Mouse (Mus musculus): ENCODE measurements around the gene Serpinh1. TPM values are rescaled to one million over a fixed set of nuclear protein-coding genes. Genes with fewer than 3 reads are reported as not detected.

Gene Serpinh1
- 1,129 and 1,149 TPM in 2 replicates for polyA plus RNA-seq (2015; fragmentation: Nextera tagmentation; extraction: Ambion mirVana)

GRCm38 (mm10) chr7:99352526-99353400 is at the start of gene Serpinh1:
TSS of gene Serpinh1 (minus strand) at chr7:99353239.
- Histone ChIP-seq H3K36me3 (ENCODE audit: control insufficient read depth, insufficient read depth) (peaks cover 19% of the 10 kb centered on the region), H3K9ac (ENCODE audit: low read length) (peak within 1 kb of the TSS; percentile 97), H3K4me1 (ENCODE audit: control insufficient read depth, insufficient read depth, low read length) (peaks cover 66% of the 10 kb centered on the region), H3K9me3 (replicated peaks; ENCODE audit: control insufficient read depth, low read length) (no peaks in the 10 kb centered on the region), H3K27ac (ENCODE audit: low read length) (peak within 1 kb of the TSS; percentile 93), H3K27me3 (ENCODE audit: control insufficient read depth, insufficient read depth, low read length) (no peaks in the 10 kb centered on the region), H3K4me3 (ENCODE audit: low read length) (peak within 1 kb of the TSS; percentile 79), H3K4me2 (ENCODE audit: low read depth, low read length) (peak within 1 kb of the TSS; percentile 75)
- WGBS, result 2% methylated on average over 35 of the region's 35 CpGs
- ATAC-seq (replicated peaks; ENCODE audit: extremely low read depth, insufficient read depth, low FRiP score), result peak; percentile 80

DNA sequence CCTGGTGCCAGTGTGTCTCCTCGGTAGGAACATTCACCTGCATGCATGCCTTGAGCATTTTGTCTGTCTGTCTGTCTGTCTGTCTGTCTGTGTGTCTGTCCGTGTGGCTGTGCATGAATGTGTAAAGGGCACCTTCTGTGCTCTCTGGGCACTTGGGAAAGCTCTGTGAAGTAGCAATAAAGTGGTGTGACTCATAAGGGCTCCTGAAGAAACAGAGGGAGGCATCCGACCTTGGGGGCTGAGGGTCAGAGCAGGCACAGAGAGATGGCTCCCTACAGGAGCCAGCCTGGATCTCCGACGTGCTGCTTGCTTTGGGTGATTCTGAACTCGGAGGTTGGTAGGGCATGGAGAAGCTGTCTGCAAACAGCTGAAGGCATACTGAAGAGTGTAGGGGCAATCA is 49.4 kb upstream of the Serpinh1 start:
- Histone ChIP-seq H3K27me3 (ENCODE audit: control insufficient read depth, insufficient read depth, low read length) (no peaks in the 10 kb centered on the region), H3K4me1 (ENCODE audit: control insufficient read depth, insufficient read depth, low read length) (peaks cover 10% of the 10 kb centered on the region), H3K9me3 (replicated peaks; ENCODE audit: control insufficient read depth, low read length) (no peaks in the 10 kb centered on the region), H3K36me3 (ENCODE audit: control insufficient read depth, insufficient read depth) (peaks cover 4% of the 10 kb centered on the region), H3K4me2 (ENCODE audit: low read depth, low read length) (no peak overlapping the region), H3K9ac (ENCODE audit: low read length) (no peak overlapping the region), H3K27ac (ENCODE audit: low read length) (no peak overlapping the region), H3K4me3 (ENCODE audit: low read length) (no peak overlapping the region)
- 73% methylated on average over 6 of the region's 6 CpGs for WGBS
- no peak for ATAC-seq (replicated peaks; ENCODE audit: extremely low read depth, insufficient read depth, low FRiP score)

GRCm38 (mm10) chr7:99401373-99401772 is 48.3 kb upstream of the Serpinh1 start:
- no peak overlapping the region for H3K4me2 ChIP-seq (ENCODE audit: low read depth, low read length)
- ATAC-seq (replicated peaks; ENCODE audit: extremely low read depth, insufficient read depth, low FRiP score), result 0 out of 2 replicates have a peak, but pooled peaks have one; percentile 25
- H3K27me3 ChIP-seq (ENCODE audit: control insufficient read depth, insufficient read depth, low read length), result no peaks in the 10 kb centered on the region
- peaks cover 22% of the 10 kb centered on the region for H3K4me1 ChIP-seq (ENCODE audit: control insufficient read depth, insufficient read depth, low read length)
- no peaks in the 10 kb centered on the region for H3K9me3 ChIP-seq (replicated peaks; ENCODE audit: control insufficient read depth, low read length)
- H3K9ac ChIP-seq (ENCODE audit: low read length), result no peak overlapping the region
- no peak overlapping the region for H3K4me3 ChIP-seq (ENCODE audit: low read length)
- peaks cover 4% of the 10 kb centered on the region for H3K36me3 ChIP-seq (ENCODE audit: control insufficient read depth, insufficient read depth)
- H3K27ac ChIP-seq (ENCODE audit: low read length), result 0 out of 2 replicates have a peak overlapping the region, but pooled peaks have one; percentile 28
- WGBS, result 47% methylated on average over 8 of the region's 8 CpGs

- H3K36me3 ChIP-seq (ENCODE audit: control insufficient read depth, insufficient read depth), result peaks cover 4% of the 10 kb centered on the region
- ATAC-seq (replicated peaks; ENCODE audit: extremely low read depth, insufficient read depth, low FRiP score), result peak; percentile 34; the same call in 1 of the 2 replicates
- H3K4me2 ChIP-seq (ENCODE audit: low read depth, low read length), result no peak overlapping the region
- H3K9me3 ChIP-seq (replicated peaks; ENCODE audit: control insufficient read depth, low read length), result no peaks in the 10 kb centered on the region
- no peak overlapping the region for H3K4me3 ChIP-seq (ENCODE audit: low read length)
- H3K27ac ChIP-seq (ENCODE audit: low read length), result peak overlapping the region; percentile 65
- 59% methylated on average over 11 of the region's 11 CpGs for WGBS
- no peak overlapping the region for H3K9ac ChIP-seq (ENCODE audit: low read length)
- peaks cover 30% of the 10 kb centered on the region for H3K4me1 ChIP-seq (ENCODE audit: control insufficient read depth, insufficient read depth, low read length)
- no peaks in the 10 kb centered on the region for H3K27me3 ChIP-seq (ENCODE audit: control insufficient read depth, insufficient read depth, low read length)
Measured at GRCm38 (mm10) chr7:99396994-99397659, 44.1 kb upstream of the Serpinh1 start.

DNA sequence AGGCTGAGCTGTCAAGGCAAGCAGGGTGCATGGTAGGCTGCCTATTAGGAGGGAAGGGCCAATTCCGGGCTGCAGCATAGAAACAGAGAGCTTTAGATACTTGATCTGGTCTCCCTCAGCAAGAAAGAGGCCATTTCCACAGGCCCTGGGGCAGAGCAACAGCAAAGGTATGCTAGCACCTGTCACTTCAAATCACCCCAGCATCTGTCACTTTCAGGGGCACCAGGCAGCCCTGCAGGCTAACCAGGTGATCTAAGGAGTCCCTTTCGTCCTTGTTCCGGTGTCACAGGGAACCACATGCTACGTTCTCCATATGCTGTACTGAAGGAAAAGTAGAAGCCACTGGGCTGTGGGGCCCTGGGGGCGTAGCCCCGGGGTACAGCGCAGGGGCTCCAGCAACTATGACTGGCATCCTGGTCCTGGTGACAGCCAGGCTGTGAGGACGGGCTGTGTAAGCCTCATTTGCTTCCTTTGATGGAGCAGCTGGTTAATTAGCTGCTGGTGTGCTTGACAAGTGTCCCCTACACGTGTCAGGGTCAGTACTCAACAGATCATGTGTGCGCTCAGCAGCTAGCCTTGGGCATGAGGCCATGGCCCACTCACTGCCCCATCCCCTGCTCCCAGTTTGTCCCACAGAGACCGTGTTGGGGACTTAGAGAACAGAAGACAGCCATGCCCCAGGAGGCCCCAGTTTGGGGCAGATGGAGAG is 43.0 kb upstream of the Serpinh1 start:
- H3K27me3 ChIP-seq (ENCODE audit: control insufficient read depth, insufficient read depth, low read length), result no peaks in the 10 kb centered on the region
- H3K36me3 ChIP-seq (ENCODE audit: control insufficient read depth, insufficient read depth), result peaks cover 4% of the 10 kb centered on the region
- no peak overlapping the region for H3K4me2 ChIP-seq (ENCODE audit: low read depth, low read length)
- WGBS, result 51% methylated on average over 11 of the region's 11 CpGs
- ATAC-seq (replicated peaks; ENCODE audit: extremely low read depth, insufficient read depth, low FRiP score), result peak; percentile 66
- peak overlapping the region; percentile 65 for H3K27ac ChIP-seq (ENCODE audit: low read length)
- no peaks in the 10 kb centered on the region for H3K9me3 ChIP-seq (replicated peaks; ENCODE audit: control insufficient read depth, low read length)
- no peak overlapping the region for H3K4me3 ChIP-seq (ENCODE audit: low read length)
- H3K9ac ChIP-seq (ENCODE audit: low read length), result peak overlapping the region; percentile 22; the same call in 1 of the 2 replicates
- peaks cover 24% of the 10 kb centered on the region for H3K4me1 ChIP-seq (ENCODE audit: control insufficient read depth, insufficient read depth, low read length)

DNA sequence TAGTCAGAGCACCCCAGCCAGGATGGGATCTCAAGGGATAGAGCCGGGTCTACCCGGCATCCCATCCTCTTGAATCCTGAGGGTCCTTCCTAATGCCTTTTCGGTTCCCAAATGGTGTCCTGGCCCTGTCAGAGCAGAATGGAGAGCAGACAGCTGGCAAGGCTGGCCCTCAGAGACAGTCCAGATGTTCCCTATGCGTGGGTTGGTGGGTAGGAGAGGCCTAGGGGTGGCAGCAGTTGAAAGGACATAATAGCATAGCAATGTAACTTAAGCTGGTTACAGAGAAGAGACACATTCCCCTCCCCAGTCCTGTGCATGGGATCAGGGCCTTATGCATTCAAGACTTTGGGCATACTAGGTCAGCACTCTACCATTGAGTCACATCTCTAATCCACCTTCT is 42.3 kb upstream of the Serpinh1 start:
- no peak for ATAC-seq (replicated peaks; ENCODE audit: extremely low read depth, insufficient read depth, low FRiP score)
- no peak overlapping the region for H3K4me2 ChIP-seq (ENCODE audit: low read depth, low read length)
- peaks cover 4% of the 10 kb centered on the region for H3K36me3 ChIP-seq (ENCODE audit: control insufficient read depth, insufficient read depth)
- WGBS, result 84% methylated on average over 4 of the region's 4 CpGs
- peak overlapping the region; percentile 65; the same call in 1 of the 2 replicates for H3K27ac ChIP-seq (ENCODE audit: low read length)
- H3K4me1 ChIP-seq (ENCODE audit: control insufficient read depth, insufficient read depth, low read length), result peaks cover 29% of the 10 kb centered on the region
- no peak overlapping the region for H3K4me3 ChIP-seq (ENCODE audit: low read length)
- H3K9ac ChIP-seq (ENCODE audit: low read length), result peak overlapping the region; percentile 22; the same call in 1 of the 2 replicates
- no peaks in the 10 kb centered on the region for H3K27me3 ChIP-seq (ENCODE audit: control insufficient read depth, insufficient read depth, low read length)
- H3K9me3 ChIP-seq (replicated peaks; ENCODE audit: control insufficient read depth, low read length), result no peaks in the 10 kb centered on the region

DNA sequence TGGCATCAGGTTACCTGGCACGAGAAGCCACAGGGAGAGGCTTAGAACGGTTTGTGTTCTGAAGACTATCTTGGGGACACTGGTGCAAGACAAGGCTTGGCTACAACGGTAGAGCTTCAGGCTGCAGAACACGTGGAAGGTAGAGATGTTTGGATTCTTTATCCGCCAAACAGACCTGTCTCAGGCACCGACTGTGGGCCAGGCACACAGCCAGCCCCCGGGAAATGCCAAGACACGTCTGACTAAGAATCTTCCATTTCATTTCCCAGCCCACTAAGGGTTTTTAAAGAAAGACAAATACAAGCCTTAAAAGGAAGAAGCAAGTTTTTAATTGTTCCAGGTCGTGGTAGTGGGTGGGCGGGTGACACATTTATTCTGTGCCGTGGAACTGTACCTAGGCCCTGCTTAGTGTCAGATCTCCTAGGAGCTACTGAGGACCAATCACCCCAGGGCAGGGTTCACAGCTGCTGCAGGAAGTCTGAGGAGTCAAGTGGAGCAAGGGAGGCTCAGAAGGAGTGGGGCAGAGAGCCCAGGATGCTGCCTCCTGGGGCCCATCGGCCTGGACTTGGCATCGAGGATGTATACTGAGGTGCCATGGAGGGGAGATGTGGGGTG is 40.8 kb upstream of the Serpinh1 start:
- Histone ChIP-seq H3K9ac (ENCODE audit: low read length) (no peak overlapping the region), H3K4me3 (ENCODE audit: low read length) (no peak overlapping the region), H3K27ac (ENCODE audit: low read length) (no peak overlapping the region), H3K9me3 (replicated peaks; ENCODE audit: control insufficient read depth, low read length) (no peaks in the 10 kb centered on the region), H3K4me1 (ENCODE audit: control insufficient read depth, insufficient read depth, low read length) (peaks cover 44% of the 10 kb centered on the region), H3K4me2 (ENCODE audit: low read depth, low read length) (no peak overlapping the region), H3K27me3 (ENCODE audit: control insufficient read depth, insufficient read depth, low read length) (no peaks in the 10 kb centered on the region), H3K36me3 (ENCODE audit: control insufficient read depth, insufficient read depth) (peaks cover under 1% of the 10 kb centered on the region)
- ATAC-seq (replicated peaks; ENCODE audit: extremely low read depth, insufficient read depth, low FRiP score), result no peak
- 72% methylated on average over 13 of the region's 13 CpGs for WGBS

DNA sequence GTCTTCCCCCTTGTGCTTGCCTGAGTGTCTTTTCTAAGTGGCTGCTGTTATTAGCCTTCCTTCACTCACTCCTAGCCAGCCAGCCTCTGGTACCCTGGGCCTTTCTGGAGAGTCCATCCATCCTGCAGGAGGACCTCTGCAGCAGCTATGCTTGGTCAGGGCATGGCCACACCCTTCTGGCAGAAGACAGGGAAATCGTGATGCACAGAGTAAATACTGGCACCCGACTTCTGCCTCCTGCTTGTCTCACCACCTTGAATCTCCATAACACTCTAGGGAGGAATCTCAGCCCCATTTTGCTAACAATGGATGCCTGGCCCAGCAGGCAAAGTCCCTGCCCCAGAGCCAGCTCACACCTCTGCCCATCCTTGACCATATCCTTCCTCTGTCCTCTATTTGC is 39.7 kb upstream of the Serpinh1 start:
- ATAC-seq (replicated peaks; ENCODE audit: extremely low read depth, insufficient read depth, low FRiP score), result no peak
- Histone ChIP-seq H3K4me3 (ENCODE audit: low read length) (no peak overlapping the region), H3K36me3 (ENCODE audit: control insufficient read depth, insufficient read depth) (peaks cover 7% of the 10 kb centered on the region), H3K4me2 (ENCODE audit: low read depth, low read length) (no peak overlapping the region), H3K27ac (ENCODE audit: low read length) (no peak overlapping the region), H3K4me1 (ENCODE audit: control insufficient read depth, insufficient read depth, low read length) (peaks cover 45% of the 10 kb centered on the region), H3K9ac (ENCODE audit: low read length) (no peak overlapping the region), H3K9me3 (replicated peaks; ENCODE audit: control insufficient read depth, low read length) (no peaks in the 10 kb centered on the region), H3K27me3 (ENCODE audit: control insufficient read depth, insufficient read depth, low read length) (no peaks in the 10 kb centered on the region)
- WGBS, result 68% methylated on average over 2 of the region's 2 CpGs

Measured in heart, embryonic 16.5 days (tissue).